Mouse (Mus musculus) brain, embryonic 14.5 days (tissue): Measurements from ENCODE around the gene Ranbp1.

ENCODE experiments used
- CTCF ChIP-seq: fragments of 200-500 bp; IDR thresholded peaks from 2 replicates; pipeline ENCODE4 v1.5.1; 2012; ENCODE audit warnings: inconsistent platforms, mild to moderate bottlenecking, moderate library complexity, borderline replicate concordance; ENCODE audit not compliant: insufficient read depth, insufficient read length; ENCODE audit errors: extremely low read depth
- POLR2A ChIP-seq: fragments of 200-500 bp; IDR thresholded peaks from 2 replicates; pipeline ENCODE4 v1.6.1; 2012; ENCODE audit warnings: mild to moderate bottlenecking, inconsistent platforms, borderline replicate concordance; ENCODE audit not compliant: poor library complexity, insufficient read depth, insufficient read length, severe bottlenecking; ENCODE audit errors: extremely low read depth

- no peak for TF ChIP-seq CTCF
- no peak for TF ChIP-seq POLR2A
Observed at GRCm38 (mm10) chr16:18265024-18265423, 16.5 kb upstream of the Ranbp1 start.
